Mouse (Mus musculus) ES-Bruce4 (cell line): ENCODE data around the gene Gm11567.

Experiments
- CTCF ChIP-seq: IDR thresholded peaks from one replicate; pipeline ENCODE4 v1.8.1; 2011; ENCODE audit warnings: low read depth, low read length
- EP300 ChIP-seq: IDR thresholded peaks from 2 replicates; pipeline ENCODE4 v1.6.1; 2011; ENCODE audit warnings: low read depth, low read length; ENCODE audit not compliant: insufficient read depth
- POLR2A ChIP-seq: IDR thresholded peaks from one replicate; pipeline ENCODE4 v1.8.1; 2011; ENCODE audit warnings: low read length; ENCODE audit not compliant: insufficient read depth

GRCm38 (mm10) chr11:99858761-99859160 is 20.2 kb upstream of the Gm11567 start:
- no peak for TF ChIP-seq EP300
- no peak for TF ChIP-seq CTCF
- TF ChIP-seq POLR2A = no peak
